Mouse (Mus musculus) intestine, embryonic 16.5 days (tissue): ENCODE results near the gene Sesn1. TPM values are rescaled to one million over a fixed set of nuclear protein-coding genes. Genes with fewer than 3 reads are reported as not detected.
A peak's percentile ranks its signal among the peaks of the same experiment; 100 is the strongest.

ENCODE experiments used
- ATAC-seq: fragments of 200-750 bp; cut with Nextera tagmentation; 2 replicates; pipeline ENCODE4 v1.8.0; 2017; ENCODE audit warnings: moderate TSS enrichment, moderate library complexity
- H3K27ac ChIP-seq: fragments of 300-500 bp; sonication (generic); 2 replicates; pipeline ENCODE4 v1.5.1; 2014; ENCODE audit warnings: mild to moderate bottlenecking, low read length
- H3K27me3 ChIP-seq: fragments of 300-500 bp; sonication (generic); replicated peaks from 2 replicates; pipeline ENCODE4 v1.6.1; 2014; ENCODE audit warnings: low read length, control low read depth, mixed read lengths; ENCODE audit not compliant: control insufficient read depth, insufficient read depth
- H3K36me3 ChIP-seq: fragments of 300-500 bp; sonication (generic); 2 replicates; pipeline ENCODE4 v1.6.1; 2014; ENCODE audit warnings: low read length, control low read depth; ENCODE audit not compliant: control insufficient read depth, insufficient read depth
- H3K4me1 ChIP-seq: fragments of 300-500 bp; sonication (generic); 2 replicates; pipeline ENCODE4 v1.6.1; 2014; ENCODE audit warnings: low read length, control low read depth, mixed read lengths; ENCODE audit not compliant: control insufficient read depth, insufficient read depth
- H3K4me2 ChIP-seq: fragments of 300-500 bp; sonication (generic); 2 replicates; pipeline ENCODE4 v1.6.1; 2014; ENCODE audit warnings: low read depth, low read length, control low read depth
- H3K4me3 ChIP-seq: fragments of 300-500 bp; sonication (generic); 2 replicates; pipeline ENCODE4 v1.5.1; 2014; ENCODE audit warnings: mild to moderate bottlenecking, low read length
- H3K9ac ChIP-seq: fragments of 300-500 bp; sonication (generic); 2 replicates; pipeline ENCODE4 v1.6.1; 2014; ENCODE audit warnings: low read depth, low read length
- H3K9me3 ChIP-seq: fragments of 300-500 bp; sonication (generic); 2 replicates; pipeline ENCODE4 v1.6.1; 2016; ENCODE audit warnings: low read length, control low read depth; ENCODE audit not compliant: control insufficient read depth
- WGBS: fragments of 180-500 bp; shearing (Covaris S2); extraction: QIAGEN DNeasy Blood & Tissue Kit; methylation state at CpG from one replicate; pipeline ENCODE4 v1.1.7; 2014; 5-methylcytosine and 5-hydroxymethylcytosine counted together
- polyA plus RNA-seq: library from polyadenylated mRNA; unstranded; fragments of >200 nt; fragmentation: Nextera tagmentation; extraction: Ambion mirVana; gene quantifications from 2 replicates; pipeline ENCODE4 v1.2.1, GENCODE M21; 2015

Sesn1 gene
- polyA plus RNA-seq, result 28.3 and 29.1 TPM in 2 replicates

DNA sequence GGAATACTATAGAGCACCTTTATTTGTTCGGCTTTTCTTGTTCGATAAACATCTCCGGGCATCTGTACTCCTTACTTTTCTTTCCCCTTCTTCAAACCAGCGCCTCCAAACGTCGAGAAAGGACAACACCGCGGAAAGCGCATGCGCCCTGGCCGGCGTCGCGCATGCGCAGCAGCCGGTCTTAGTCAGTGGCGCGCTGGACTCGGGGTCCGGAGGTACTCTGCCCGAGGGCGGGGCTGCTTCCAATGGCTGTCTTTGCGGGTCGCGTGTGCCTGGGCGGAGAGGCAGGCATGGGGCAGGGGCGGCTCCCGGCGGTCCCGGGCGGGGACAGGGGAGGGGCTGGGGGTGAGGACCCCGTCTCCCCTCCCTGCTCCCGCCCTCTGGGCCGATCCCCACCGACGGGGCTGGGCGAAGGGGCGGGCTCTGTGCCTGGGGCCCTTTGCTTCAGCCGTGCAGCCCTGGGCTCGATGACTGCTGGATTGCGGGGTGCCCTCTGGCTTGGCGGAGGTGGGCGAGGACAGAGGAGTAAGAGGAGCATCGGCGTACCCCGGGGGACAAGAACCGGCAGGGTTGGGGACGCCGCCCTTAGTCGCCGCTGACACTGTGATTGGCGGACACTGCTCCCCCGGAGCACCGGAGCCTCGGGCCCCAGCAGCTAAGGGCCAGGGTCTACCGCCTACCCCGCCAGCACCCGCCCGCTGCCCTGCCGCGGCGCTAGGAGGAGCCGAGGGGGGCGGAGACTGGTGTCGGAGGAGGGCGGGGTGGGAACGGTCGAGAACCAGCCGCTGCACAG is at the start of gene Sesn1, which contains the start of gene Cep57l1:
Gene Sesn1, plus strand, starts transcription at position 165 of the 793 bp plus-strand sequence.
Gene Cep57l1, minus strand, starts transcription at position 101 of the 793 bp plus-strand sequence.
- no peaks in the 10 kb centered on the region for H3K36me3 ChIP-seq

GRCm38 (mm10) chr10:41760866-41761265 is 48.9 kb upstream of the Sesn1 start:
- WGBS, result 80% methylated on average over 3 of the region's 3 CpGs
- no peak for ATAC-seq
- H3K27ac ChIP-seq, result no peak overlapping the region

More for the DNA sequence above, at the start of gene Sesn1, which contains the start of gene Cep57l1:
- Histone ChIP-seq H3K4me3 (peak within 1 kb of the TSS; percentile 74), H3K9ac (peak within 1 kb of the TSS; percentile 82), H3K4me2 (peak within 1 kb of the TSS; percentile 66), H3K9me3 (no peaks in the 10 kb centered on the region), H3K4me1 (peaks cover 12% of the 10 kb centered on the region), H3K27me3 (no peaks in the 10 kb centered on the region), H3K27ac (peak within 1 kb of the TSS; percentile 97)
- WGBS, result under 1% methylated on average over 69 of the region's 69 CpGs
- ATAC-seq, result peak; percentile 96

DNA sequence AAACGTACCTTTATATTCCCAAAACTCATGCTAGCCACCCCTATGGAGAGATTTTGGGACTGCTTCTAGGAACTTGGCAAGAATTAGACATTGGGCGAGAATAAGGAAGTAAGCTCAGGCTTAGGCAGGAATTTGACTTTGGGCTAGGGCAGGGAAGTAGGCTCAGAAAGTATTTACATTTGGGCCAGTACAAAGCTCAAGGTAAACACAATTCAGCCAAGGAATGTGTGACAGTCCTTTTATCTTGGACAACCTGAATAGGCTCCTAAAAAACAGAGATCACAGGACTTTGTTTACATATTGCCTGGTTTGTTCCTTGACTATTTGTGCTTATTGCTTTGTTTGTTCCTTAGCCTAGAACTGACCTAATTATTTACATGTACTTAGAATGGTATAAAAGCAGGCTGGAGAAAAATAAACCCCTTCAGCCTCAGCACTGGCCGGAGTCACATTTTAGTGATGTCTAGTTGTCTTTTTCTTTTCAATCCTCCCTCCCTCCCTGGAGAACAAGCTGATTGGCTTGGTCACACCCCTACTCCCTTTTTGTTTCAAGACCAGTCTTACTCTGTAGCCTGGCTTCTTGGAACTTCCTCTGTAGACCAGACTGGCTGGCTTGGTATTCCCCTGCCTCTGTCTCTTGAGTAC is 45.9 kb upstream of the Sesn1 start:
- no peak for ATAC-seq
- H3K9me3 ChIP-seq, result no peaks in the 10 kb centered on the region
- H3K4me3 ChIP-seq, result no peak overlapping the region
- H3K4me2 ChIP-seq, result no peak overlapping the region
- no peak overlapping the region for H3K27ac ChIP-seq
- H3K27me3 ChIP-seq, result no peaks in the 10 kb centered on the region
- H3K36me3 ChIP-seq, result no peaks in the 10 kb centered on the region
- 73% methylated on average over 3 of the region's 3 CpGs for WGBS
- no peak overlapping the region for H3K9ac ChIP-seq
- H3K4me1 ChIP-seq, result no peaks in the 10 kb centered on the region

More at GRCm38 (mm10) chr10:41760866-41761265, 48.9 kb upstream of the Sesn1 start:
- no peak overlapping the region for H3K4me2 ChIP-seq
- H3K36me3 ChIP-seq, result no peaks in the 10 kb centered on the region
- H3K4me1 ChIP-seq, result no peaks in the 10 kb centered on the region
- H3K4me3 ChIP-seq, result no peak overlapping the region
- no peaks in the 10 kb centered on the region for H3K9me3 ChIP-seq
- no peak overlapping the region for H3K9ac ChIP-seq
- no peaks in the 10 kb centered on the region for H3K27me3 ChIP-seq

DNA sequence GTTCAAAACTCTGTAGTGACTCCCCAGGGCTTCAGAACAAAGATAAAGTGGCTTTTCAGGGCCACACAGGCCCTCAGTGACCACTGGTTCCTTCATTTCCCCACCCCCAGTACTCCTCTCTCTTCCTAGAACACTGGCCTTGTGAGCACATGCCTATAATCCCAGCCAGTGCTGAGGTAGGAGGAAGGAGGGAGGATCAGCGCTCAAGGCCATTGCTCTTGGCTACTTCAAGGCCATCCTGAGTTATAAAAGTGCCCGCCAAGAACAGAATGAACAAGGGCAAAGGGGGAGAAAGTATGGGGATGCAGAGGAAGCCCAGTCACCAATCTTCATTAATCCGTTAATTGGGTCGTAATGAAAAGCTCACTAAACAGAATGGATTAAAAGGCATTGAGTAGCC is 44.1 kb upstream of the Sesn1 start:
- Histone ChIP-seq H3K27me3 (no peaks in the 10 kb centered on the region), H3K4me2 (no peak overlapping the region), H3K9ac (no peak overlapping the region), H3K4me1 (no peaks in the 10 kb centered on the region), H3K9me3 (no peaks in the 10 kb centered on the region), H3K36me3 (no peaks in the 10 kb centered on the region), H3K27ac (no peak overlapping the region), H3K4me3 (no peak overlapping the region)
- 82% methylated on average over 4 of the region's 4 CpGs for WGBS
- ATAC-seq, result no peak

DNA sequence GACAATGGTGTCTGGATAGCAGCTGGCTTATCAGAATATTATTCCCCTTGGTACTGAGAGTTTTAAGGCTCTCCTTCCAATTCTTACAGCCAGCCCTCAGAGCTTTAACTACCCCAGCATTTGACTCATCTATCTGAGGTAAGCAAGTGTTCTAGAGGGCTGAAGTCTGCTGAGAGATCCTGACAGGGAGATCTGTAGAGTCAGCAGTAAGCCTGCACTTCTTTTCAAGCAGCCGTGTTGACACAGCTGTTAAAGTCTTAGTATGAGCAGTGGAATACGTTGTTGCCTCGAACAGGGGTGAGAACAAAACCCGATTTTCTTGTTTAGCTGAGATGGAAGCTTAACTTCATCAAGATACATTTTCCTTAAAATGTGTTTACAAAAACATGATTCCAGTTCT is 43.5 kb upstream of the Sesn1 start:
- no peaks in the 10 kb centered on the region for H3K9me3 ChIP-seq
- no peaks in the 10 kb centered on the region for H3K27me3 ChIP-seq
- no peaks in the 10 kb centered on the region for H3K36me3 ChIP-seq
- H3K4me3 ChIP-seq, result no peak overlapping the region
- H3K9ac ChIP-seq, result no peak overlapping the region
- H3K4me1 ChIP-seq, result no peaks in the 10 kb centered on the region
- no peak overlapping the region for H3K27ac ChIP-seq
- 59% methylated on average over 4 of the region's 4 CpGs for WGBS
- H3K4me2 ChIP-seq, result no peak overlapping the region
- ATAC-seq, result no peak

DNA sequence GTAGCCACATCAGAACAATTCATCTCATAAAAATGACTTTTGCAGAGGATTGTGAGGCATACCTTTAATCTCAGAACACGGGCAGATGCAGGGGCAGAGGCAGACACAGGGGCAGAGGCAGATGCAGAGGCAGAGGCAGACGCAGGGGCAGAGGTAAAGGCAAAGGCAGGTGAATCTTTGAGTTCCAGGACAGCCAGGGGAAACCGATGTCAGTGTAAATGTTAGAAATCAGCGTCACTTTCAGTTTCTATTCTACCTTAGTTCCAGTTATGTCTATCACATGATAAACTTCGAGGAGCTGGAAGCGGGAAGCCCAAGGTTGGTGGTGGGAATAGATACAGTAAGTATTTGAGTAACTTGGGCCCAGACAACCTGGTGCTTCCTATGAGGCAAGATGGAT is 42.5 kb upstream of the Sesn1 start:
- Histone ChIP-seq H3K27ac (no peak overlapping the region), H3K36me3 (no peaks in the 10 kb centered on the region), H3K4me2 (no peak overlapping the region), H3K27me3 (no peaks in the 10 kb centered on the region), H3K9ac (no peak overlapping the region), H3K4me1 (no peaks in the 10 kb centered on the region), H3K4me3 (no peak overlapping the region), H3K9me3 (no peaks in the 10 kb centered on the region)
- no peak for ATAC-seq
- 88% methylated on average over 6 of the region's 6 CpGs for WGBS

GRCm38 (mm10) chr10:41792375-41792774 is 17.4 kb upstream of the Sesn1 start:
- no peaks in the 10 kb centered on the region for H3K27me3 ChIP-seq
- H3K27ac ChIP-seq, result no peak overlapping the region
- no peaks in the 10 kb centered on the region for H3K4me1 ChIP-seq
- no peak overlapping the region for H3K4me3 ChIP-seq
- WGBS, result 90% methylated on average over 6 of the region's 6 CpGs
- no peak overlapping the region for H3K4me2 ChIP-seq
- no peaks in the 10 kb centered on the region for H3K36me3 ChIP-seq
- no peaks in the 10 kb centered on the region for H3K9me3 ChIP-seq
- H3K9ac ChIP-seq, result no peak overlapping the region
- ATAC-seq, result no peak

- 98% methylated on average over 8 of the region's 8 CpGs for WGBS
- Histone ChIP-seq H3K9ac (no peak overlapping the region), H3K36me3 (peaks cover 11% of the 10 kb centered on the region)
Observed at GRCm38 (mm10) chr10:41797253-41797652, 12.5 kb upstream of the Sesn1 start.

GRCm38 (mm10) chr10:41803467-41803866 is 6.3 kb upstream of the Sesn1 start:
- Histone ChIP-seq H3K27ac (no peak overlapping the region), H3K4me3 (no peak overlapping the region), H3K36me3 (peaks cover 13% of the 10 kb centered on the region; the same call in 1 of the 2 replicates), H3K27me3 (no peaks in the 10 kb centered on the region), H3K9me3 (peaks cover 6% of the 10 kb centered on the region), H3K4me1 (no peaks in the 10 kb centered on the region), H3K9ac (no peak overlapping the region), H3K4me2 (no peak overlapping the region)
- ATAC-seq, result no peak
- 95% methylated on average over 8 of the region's 8 CpGs for WGBS

More at GRCm38 (mm10) chr10:41797253-41797652, 12.5 kb upstream of the Sesn1 start:
- Histone ChIP-seq H3K27ac (no peak overlapping the region), H3K4me2 (no peak overlapping the region), H3K4me3 (no peak overlapping the region), H3K27me3 (no peaks in the 10 kb centered on the region), H3K9me3 (peaks cover 5% of the 10 kb centered on the region), H3K4me1 (no peaks in the 10 kb centered on the region)
- no peak for ATAC-seq
